ENCODE assay signal across 9 mouse cellular contexts in genomic region chr8:125567569-125567968, GRCm38 (mm10). TPM values are rescaled to one million over a fixed set of nuclear protein-coding genes. Genes with fewer than 3 reads are reported as not detected.
DNase-seq lines count a peak whose midpoint lies in the region; ATAC-seq lines count a peak whose summit lies in the region.
"Had no signal": no experiment of that assay in that cellular context is flagged by ENCODE, and none has a peak within 500 bp of the region (broad histone marks: within the 10 kb centered on the region; RNA-seq: fewer than 3 reads in every experiment).

No protein-coding gene starts in this region.

- no peaks in the 10 kb centered on the region for H3K36me3 ChIP-seq in kidney, embryonic 15.5 days
- no peaks in the 10 kb centered on the region for H3K36me3 ChIP-seq in hindbrain, embryonic 10.5 days
- H3K36me3 ChIP-seq in neural tube, embryonic 14.5 days (ENCODE audit: control insufficient read depth, insufficient read depth, low read length) = no peaks in the 10 kb centered on the region

- peaks cover 51% of the 10 kb centered on the region for H3K4me1 ChIP-seq in kidney, embryonic 15.5 days
- H3K4me1 ChIP-seq in hindbrain, embryonic 10.5 days (replicated peaks) = peaks cover 46% of the 10 kb centered on the region
- peaks cover 15% of the 10 kb centered on the region for H3K4me1 ChIP-seq in neural tube, embryonic 14.5 days (ENCODE audit: control insufficient read depth, insufficient read depth, low read length)

- peak overlapping the region; percentile 82 for H3K4me3 ChIP-seq in kidney, embryonic 15.5 days (replicated peaks)
- peak overlapping the region; percentile 85 for H3K4me3 ChIP-seq in hindbrain, embryonic 10.5 days
- peak overlapping the region; percentile 70 for H3K4me3 ChIP-seq in neural tube, embryonic 14.5 days (ENCODE audit: low read depth, low read length)

- no peaks in the 10 kb centered on the region for H3K9me3 ChIP-seq in kidney, embryonic 15.5 days (replicated peaks)
- no peaks in the 10 kb centered on the region for H3K9me3 ChIP-seq in hindbrain, embryonic 10.5 days
- H3K9me3 ChIP-seq in neural tube, embryonic 14.5 days (ENCODE audit: control insufficient read depth, low read length) = no peaks in the 10 kb centered on the region

- peak overlapping the region; percentile 92 for H3K4me2 ChIP-seq in kidney, embryonic 15.5 days
- H3K4me2 ChIP-seq in neural tube, embryonic 14.5 days (ENCODE audit: low read depth, low read length) = peak overlapping the region; percentile 61

- no peaks in the 10 kb centered on the region for H3K27me3 ChIP-seq in kidney, embryonic 15.5 days
- H3K27me3 ChIP-seq in hindbrain, embryonic 10.5 days (ENCODE audit: insufficient read depth, poor library complexity, severe bottlenecking) = peaks cover 21% of the 10 kb centered on the region
- no peaks in the 10 kb centered on the region for H3K27me3 ChIP-seq in neural tube, embryonic 14.5 days (ENCODE audit: control insufficient read depth, insufficient read depth, low read length)

- ATAC-seq in kidney, embryonic 15.5 days (replicated peaks; ENCODE audit: low FRiP score) = no peak
- no peak for ATAC-seq in neural tube, embryonic 14.5 days (ENCODE audit: low read depth)

- H3K9ac ChIP-seq in kidney, embryonic 15.5 days = no peak overlapping the region
- H3K9ac ChIP-seq in neural tube, embryonic 14.5 days (replicated peaks; ENCODE audit: low read depth, low read length) = no peak overlapping the region
- H3K9ac ChIP-seq: liver, embryonic 14.5 days had no signal

- no peak overlapping the region for H3K27ac ChIP-seq in kidney, embryonic 15.5 days
- no peak overlapping the region for H3K27ac ChIP-seq in hindbrain, embryonic 10.5 days
- no peak overlapping the region for H3K27ac ChIP-seq in neural tube, embryonic 14.5 days (ENCODE audit: low read depth, low read length)
- H3K27ac ChIP-seq: liver, embryonic 14.5 days had no signal

- DNase-seq in kidney, adult 11 months = no peak
- peak; percentile 30 for DNase-seq in ZHBTc4 (ENCODE audit: low read depth, low spot score)
- DNase-seq in hindbrain, embryonic 10.5 days (ENCODE audit: low spot score) = no peak
- DNase-seq in gastrocnemius, adult 8-10 months (ENCODE audit: low spot score in 2 of 2) = no peak
- DNase-seq in cerebellum, adult 8-10 months = no peak
- DNase-seq in layer of hippocampus, postnatal 25 days (ENCODE audit: extremely low spot score in 1 of 2, low spot score in 1 of 2) = no peak

- 53% methylated on average over 7 of the region's 7 CpGs for WGBS in kidney, embryonic 15.5 days
- 67% methylated on average over 7 of the region's 7 CpGs for WGBS in hindbrain, embryonic 10.5 days
- WGBS in neural tube, embryonic 14.5 days = 59% methylated on average over 7 of the region's 7 CpGs

RNA-seq across cellular contexts. Expression of gene Sipa1l2, which starts 2.0 kb away (rescaled TPM):
- 16.9 and 17.4 TPM in 2 replicates for polyA plus RNA-seq in kidney, embryonic 15.5 days (2015; fragmentation: Nextera tagmentation; extraction: Ambion mirVana)
- polyA plus RNA-seq in hindbrain, embryonic 10.5 days (2016; fragmentation: Nextera tagmentation; extraction: Ambion mirVana) = 13.9 and 20.1 TPM in 2 replicates
- polyA plus RNA-seq in neural tube, embryonic 14.5 days (2014; fragmentation: Nextera tagmentation; extraction: Ambion mirVana) = 14.0 and 20.1 TPM in 2 replicates
- 1 to 10 TPM; 3.9 to 5.4 (median 4.5) TPM for total RNA-seq in gastrocnemius, adult 8-10 months (2022)
- 10 to 100 TPM; 62.1 to 62.7 TPM for total RNA-seq in layer of hippocampus, postnatal 25 days (2021)
